Mouse (Mus musculus): ENCODE results near the gene Oser1. TPM values are rescaled to one million over a fixed set of nuclear protein-coding genes. Genes with fewer than 3 reads are reported as not detected.

Gene Oser1
- polyA plus RNA-seq (2011; ENCODE audit: insufficient read length, low read depth, missing spikeins) = 35.5 and 39.8 TPM in 2 replicates

- Histone ChIP-seq H3K4me3 (ENCODE audit: insufficient read depth, low read length) (no peak within 1 kb of the TSS), H3K27ac (ENCODE audit: insufficient read depth, low read length) (no peak within 1 kb of the TSS), H3K4me1 (ENCODE audit: control insufficient read depth, insufficient read depth, low read length) (no peaks in the 10 kb centered on the region; the same call in 1 of the 2 replicates)
- TF ChIP-seq CTCF (IDR thresholded peaks at IDR 0.05; ENCODE audit: borderline replicate concordance, insufficient read depth, low read length) = no peak
- no peak for TF ChIP-seq POLR2A (IDR thresholded peaks at IDR 0.05; ENCODE audit: low read depth, low read length)
These were observed at the start of gene Oser1 for GRCm38 (mm10) chr2:163424597-163424996. TSS of gene Oser1 (minus strand) at chr2:163424697.

GRCm38 (mm10) chr2:163472466-163472851, 48.0 kb upstream of the Oser1 start, which contains the start of gene Fitm2:
TSS of gene Fitm2 (minus strand) at chr2:163472629.
- Histone ChIP-seq H3K4me3 (ENCODE audit: insufficient read depth, low read length) (peak within 1 kb of the TSS; percentile 77), H3K4me1 (ENCODE audit: control insufficient read depth, insufficient read depth, low read length) (peaks cover 5% of the 10 kb centered on the region), H3K27ac (ENCODE audit: insufficient read depth, low read length) (no peak within 1 kb of the TSS)
- TF ChIP-seq POLR2A (IDR thresholded peaks at IDR 0.05; ENCODE audit: low read depth, low read length) (peak; percentile 74), CTCF (IDR thresholded peaks at IDR 0.05; ENCODE audit: borderline replicate concordance, insufficient read depth, low read length) (peak; percentile 93)

- Histone ChIP-seq H3K4me1 (ENCODE audit: control insufficient read depth, insufficient read depth, low read length) (peaks cover 5% of the 10 kb centered on the region), H3K27ac (ENCODE audit: insufficient read depth, low read length) (no peak overlapping the region), H3K4me3 (ENCODE audit: insufficient read depth, low read length) (peak overlapping the region; percentile 77)
- TF ChIP-seq POLR2A (IDR thresholded peaks at IDR 0.05; ENCODE audit: low read depth, low read length) = no peak
- TF ChIP-seq CTCF (IDR thresholded peaks at IDR 0.05; ENCODE audit: borderline replicate concordance, insufficient read depth, low read length) = no peak
These were observed 47.4 kb upstream of the Oser1 start for GRCm38 (mm10) chr2:163471710-163472465.

- Histone ChIP-seq H3K27ac (ENCODE audit: insufficient read depth, low read length) (no peak overlapping the region), H3K4me3 (ENCODE audit: insufficient read depth, low read length) (0 out of 2 replicates have a peak overlapping the region, but pooled peaks have one; percentile 77), H3K4me1 (ENCODE audit: control insufficient read depth, insufficient read depth, low read length) (peaks cover 5% of the 10 kb centered on the region)
- TF ChIP-seq CTCF (IDR thresholded peaks at IDR 0.05; ENCODE audit: borderline replicate concordance, insufficient read depth, low read length) (no peak), POLR2A (IDR thresholded peaks at IDR 0.05; ENCODE audit: low read depth, low read length) (no peak)
These were observed 46.6 kb upstream of the Oser1 start for GRCm38 (mm10) chr2:163471136-163471535.

- Histone ChIP-seq H3K4me1 (ENCODE audit: control insufficient read depth, insufficient read depth, low read length) (peaks cover 5% of the 10 kb centered on the region), H3K27ac (ENCODE audit: insufficient read depth, low read length) (no peak overlapping the region), H3K4me3 (ENCODE audit: insufficient read depth, low read length) (no peak overlapping the region)
- no peak for TF ChIP-seq CTCF (IDR thresholded peaks at IDR 0.05; ENCODE audit: borderline replicate concordance, insufficient read depth, low read length)
- no peak for TF ChIP-seq POLR2A (IDR thresholded peaks at IDR 0.05; ENCODE audit: low read depth, low read length)
These were observed 45.2 kb upstream of the Oser1 start for GRCm38 (mm10) chr2:163469711-163470110.

GRCm38 (mm10) chr2:163468866-163469265, 44.4 kb upstream of the Oser1 start:
- no peak for TF ChIP-seq CTCF (IDR thresholded peaks at IDR 0.05; ENCODE audit: borderline replicate concordance, insufficient read depth, low read length)
- TF ChIP-seq POLR2A (IDR thresholded peaks at IDR 0.05; ENCODE audit: low read depth, low read length) = no peak

GRCm38 (mm10) chr2:163467585-163467984, 43.1 kb upstream of the Oser1 start:
- TF ChIP-seq POLR2A (IDR thresholded peaks at IDR 0.05; ENCODE audit: low read depth, low read length) (no peak), CTCF (IDR thresholded peaks at IDR 0.05; ENCODE audit: borderline replicate concordance, insufficient read depth, low read length) (no peak)
- H3K4me3 ChIP-seq (ENCODE audit: insufficient read depth, low read length) = no peak overlapping the region
- H3K27ac ChIP-seq (ENCODE audit: insufficient read depth, low read length) = no peak overlapping the region
- peaks cover 9% of the 10 kb centered on the region for H3K4me1 ChIP-seq (ENCODE audit: control insufficient read depth, insufficient read depth, low read length)

More at GRCm38 (mm10) chr2:163468866-163469265, 44.4 kb upstream of the Oser1 start:
- no peak overlapping the region for H3K4me3 ChIP-seq (ENCODE audit: insufficient read depth, low read length)
- no peak overlapping the region for H3K27ac ChIP-seq (ENCODE audit: insufficient read depth, low read length)
- peaks cover 9% of the 10 kb centered on the region for H3K4me1 ChIP-seq (ENCODE audit: control insufficient read depth, insufficient read depth, low read length)

GRCm38 (mm10) chr2:163466771-163467170, 42.3 kb upstream of the Oser1 start:
- H3K4me3 ChIP-seq (ENCODE audit: insufficient read depth, low read length) = no peak overlapping the region
- peaks cover 9% of the 10 kb centered on the region for H3K4me1 ChIP-seq (ENCODE audit: control insufficient read depth, insufficient read depth, low read length)
- no peak overlapping the region for H3K27ac ChIP-seq (ENCODE audit: insufficient read depth, low read length)
- TF ChIP-seq POLR2A (IDR thresholded peaks at IDR 0.05; ENCODE audit: low read depth, low read length) (no peak), CTCF (IDR thresholded peaks at IDR 0.05; ENCODE audit: borderline replicate concordance, insufficient read depth, low read length) (no peak)

- Histone ChIP-seq H3K4me3 (ENCODE audit: insufficient read depth, low read length) (no peak overlapping the region), H3K27ac (ENCODE audit: insufficient read depth, low read length) (no peak overlapping the region), H3K4me1 (ENCODE audit: control insufficient read depth, insufficient read depth, low read length) (0 out of 2 replicates have a peak, but pooled peaks cover 4% of the 10 kb centered on the region)
- TF ChIP-seq POLR2A (IDR thresholded peaks at IDR 0.05; ENCODE audit: low read depth, low read length) (no peak), CTCF (IDR thresholded peaks at IDR 0.05; ENCODE audit: borderline replicate concordance, insufficient read depth, low read length) (no peak)
These were observed 40.1 kb upstream of the Oser1 start for GRCm38 (mm10) chr2:163464562-163464961.

- H3K27ac ChIP-seq (ENCODE audit: insufficient read depth, low read length) = no peak overlapping the region
- H3K4me3 ChIP-seq (ENCODE audit: insufficient read depth, low read length) = no peak overlapping the region
- TF ChIP-seq POLR2A (IDR thresholded peaks at IDR 0.05; ENCODE audit: low read depth, low read length) = no peak
- TF ChIP-seq CTCF (IDR thresholded peaks at IDR 0.05; ENCODE audit: borderline replicate concordance, insufficient read depth, low read length) = no peak
- H3K4me1 ChIP-seq (ENCODE audit: control insufficient read depth, insufficient read depth, low read length) = 0 out of 2 replicates have a peak, but pooled peaks cover 4% of the 10 kb centered on the region
These were observed 39.5 kb upstream of the Oser1 start for GRCm38 (mm10) chr2:163463998-163464397.
